Mouse (Mus musculus): ENCODE data around the gene Cnpy2. TPM values are rescaled to one million over a fixed set of nuclear protein-coding genes. Genes with fewer than 3 reads are reported as not detected.
"Not testable (repeated sequence)": the region's sequence is repeated elsewhere in the genome, so short reads cannot be mapped to it uniquely, and the experiment has no call there.

Cnpy2 gene
- total and polyA plus RNA-seq, 3 experiments, result 57.9 to 74.0 (median 60.5) TPM

- TF ChIP-seq GATA1 (IDR thresholded peaks at IDR 0.05; ENCODE audit: borderline replicate concordance, low read length) (no peak), GATA2 (IDR thresholded peaks at IDR 0.05; ENCODE audit: borderline replicate concordance, low read depth, low read length) (no peak)
- no peak for ATAC-seq (ENCODE audit: extremely low read depth, insufficient number of reproducible peaks, low FRiP score, poor library complexity, severe bottlenecking)
- peaks cover 7% of the 10 kb centered on the region for H3K4me1 ChIP-seq (ENCODE audit: insufficient read depth, low read depth, low read length)
- H3K4me3 ChIP-seq (ENCODE audit: low read depth, low read length), result no peak overlapping the region
- H3K27me3 ChIP-seq (ENCODE audit: insufficient read depth, low read length), result no peaks in the 10 kb centered on the region
- H3K9me3 ChIP-seq (replicated peaks), result no peaks in the 10 kb centered on the region
- no peak for DNase-seq (ENCODE audit: low spot score)
- peaks cover 85% of the 10 kb centered on the region for H3K36me3 ChIP-seq (replicated peaks)
Observed at GRCm38 (mm10) chr10:128310177-128310576, 12.1 kb upstream of the Cnpy2 start.

- Histone ChIP-seq H3K27me3 (ENCODE audit: insufficient read depth, low read length) (no peaks in the 10 kb centered on the region), H3K4me1 (ENCODE audit: insufficient read depth, low read depth, low read length) (peaks cover 10% of the 10 kb centered on the region), H3K4me3 (ENCODE audit: low read depth, low read length) (no peak overlapping the region), H3K9me3 (replicated peaks) (no peaks in the 10 kb centered on the region), H3K36me3 (replicated peaks) (peaks cover 86% of the 10 kb centered on the region)
- ATAC-seq (ENCODE audit: extremely low read depth, insufficient number of reproducible peaks, low FRiP score, poor library complexity, severe bottlenecking) (no peak), DNase-seq (ENCODE audit: low spot score) (no peak)
- TF ChIP-seq CTCF (IDR thresholded peaks at IDR 0.05; ENCODE audit: low read depth, low read length), result no peak
- no peak for TF ChIP-seq TAL1 (conservative IDR thresholded peaks at IDR 0.05; ENCODE audit: low read depth, low read length)
- no peak for TF ChIP-seq GATA2 (IDR thresholded peaks at IDR 0.05; ENCODE audit: borderline replicate concordance, low read depth, low read length)
Observed at GRCm38 (mm10) chr10:128310902-128311301, 11.4 kb upstream of the Cnpy2 start.

- no peak overlapping the region for H3K4me3 ChIP-seq (ENCODE audit: low read depth, low read length)
- H3K9me3 ChIP-seq (replicated peaks), result no peaks in the 10 kb centered on the region
- H3K27me3 ChIP-seq (ENCODE audit: insufficient read depth, low read length), result no peaks in the 10 kb centered on the region
- ATAC-seq (ENCODE audit: extremely low read depth, insufficient number of reproducible peaks, low FRiP score, poor library complexity, severe bottlenecking) (peak; percentile 63), DNase-seq (ENCODE audit: low spot score) (no peak)
- H3K4me1 ChIP-seq (ENCODE audit: insufficient read depth, low read depth, low read length), result peaks cover 12% of the 10 kb centered on the region
- H3K36me3 ChIP-seq (replicated peaks), result peaks cover 88% of the 10 kb centered on the region
- TF ChIP-seq POLR2AphosphoS5 (IDR thresholded peaks at IDR 0.05; ENCODE audit: insufficient replicate concordance, low read depth, low read length), result no peak
Observed at GRCm38 (mm10) chr10:128315578-128315977, 6.7 kb upstream of the Cnpy2 start.

- TF ChIP-seq TAL1 (conservative IDR thresholded peaks at IDR 0.05; ENCODE audit: low read depth, low read length), result no peak
- TF ChIP-seq POLR2AphosphoS5 (IDR thresholded peaks at IDR 0.05; ENCODE audit: insufficient replicate concordance, low read depth, low read length), result no peak
- TF ChIP-seq GATA2 (IDR thresholded peaks at IDR 0.05; ENCODE audit: borderline replicate concordance, low read depth, low read length), result no peak
- no peak for TF ChIP-seq GATA1 (IDR thresholded peaks at IDR 0.05; ENCODE audit: borderline replicate concordance, low read length)
- TF ChIP-seq CTCF (IDR thresholded peaks at IDR 0.05; ENCODE audit: low read depth, low read length), result no peak
- Histone ChIP-seq H3K36me3 (replicated peaks) (peaks cover 71% of the 10 kb centered on the region), H3K4me3 (ENCODE audit: low read depth, low read length) (peak overlapping the region; percentile 62), H3K4me1 (ENCODE audit: insufficient read depth, low read depth, low read length) (peaks cover 25% of the 10 kb centered on the region), H3K27me3 (ENCODE audit: insufficient read depth, low read length) (no peaks in the 10 kb centered on the region), H3K9me3 (replicated peaks) (no peaks in the 10 kb centered on the region)
- DNase-seq (ENCODE audit: low spot score), result no peak
- no peak for ATAC-seq (ENCODE audit: extremely low read depth, insufficient number of reproducible peaks, low FRiP score, poor library complexity, severe bottlenecking)
Observed at GRCm38 (mm10) chr10:128321641-128322040, 618 bp upstream of the Cnpy2 start.

- Histone ChIP-seq H3K9me3 (replicated peaks) (no peaks in the 10 kb centered on the region), H3K4me3 (ENCODE audit: low read depth, low read length) (peak overlapping the region; percentile 81), H3K27me3 (ENCODE audit: insufficient read depth, low read length) (no peaks in the 10 kb centered on the region), H3K36me3 (replicated peaks) (peaks cover 72% of the 10 kb centered on the region), H3K4me1 (ENCODE audit: insufficient read depth, low read depth, low read length) (peaks cover 27% of the 10 kb centered on the region)
- ATAC-seq (ENCODE audit: extremely low read depth, insufficient number of reproducible peaks, low FRiP score, poor library complexity, severe bottlenecking) (no peak), DNase-seq (ENCODE audit: low spot score) (no peak)
- TF ChIP-seq GATA1 (IDR thresholded peaks at IDR 0.05; ENCODE audit: borderline replicate concordance, low read length), result no peak
- no peak for TF ChIP-seq CTCF (IDR thresholded peaks at IDR 0.05; ENCODE audit: low read depth, low read length)
- TF ChIP-seq GATA2 (IDR thresholded peaks at IDR 0.05; ENCODE audit: borderline replicate concordance, low read depth, low read length), result no peak
- no peak for TF ChIP-seq TAL1 (conservative IDR thresholded peaks at IDR 0.05; ENCODE audit: low read depth, low read length)
- TF ChIP-seq POLR2AphosphoS5 (IDR thresholded peaks at IDR 0.05; ENCODE audit: insufficient replicate concordance, low read depth, low read length), result no peak
Observed at GRCm38 (mm10) chr10:128323516-128323915, 1.3 kb downstream of the Cnpy2 start.

- no peak for DNase-seq (ENCODE audit: low spot score)
- H3K36me3 ChIP-seq (replicated peaks), result peaks cover 55% of the 10 kb centered on the region
- H3K27me3 ChIP-seq (ENCODE audit: insufficient read depth, low read length), result no peaks in the 10 kb centered on the region
- ATAC-seq (ENCODE audit: extremely low read depth, insufficient number of reproducible peaks, low FRiP score, poor library complexity, severe bottlenecking), result no peak
- H3K4me1 ChIP-seq (ENCODE audit: insufficient read depth, low read depth, low read length), result peaks cover 20% of the 10 kb centered on the region
- TF ChIP-seq GATA2 (IDR thresholded peaks at IDR 0.05; ENCODE audit: borderline replicate concordance, low read depth, low read length) (no peak), GATA1 (IDR thresholded peaks at IDR 0.05; ENCODE audit: borderline replicate concordance, low read length) (no peak), POLR2AphosphoS5 (IDR thresholded peaks at IDR 0.05; ENCODE audit: insufficient replicate concordance, low read depth, low read length) (no peak), CTCF (IDR thresholded peaks at IDR 0.05; ENCODE audit: low read depth, low read length) (no peak), TAL1 (conservative IDR thresholded peaks at IDR 0.05; ENCODE audit: low read depth, low read length) (no peak)
- H3K4me3 ChIP-seq (ENCODE audit: low read depth, low read length), result no peak overlapping the region
- H3K9me3 ChIP-seq (replicated peaks), result no peaks in the 10 kb centered on the region
Observed at GRCm38 (mm10) chr10:128326825-128327224, 4.6 kb downstream of the Cnpy2 start.

GRCm38 (mm10) chr10:128327610-128328009, 5.4 kb downstream of the Cnpy2 start:
- Histone ChIP-seq H3K4me1 (ENCODE audit: insufficient read depth, low read depth, low read length) (peaks cover 19% of the 10 kb centered on the region), H3K4me3 (ENCODE audit: low read depth, low read length) (no peak overlapping the region), H3K36me3 (replicated peaks) (peaks cover 55% of the 10 kb centered on the region), H3K27me3 (ENCODE audit: insufficient read depth, low read length) (no peaks in the 10 kb centered on the region), H3K9me3 (replicated peaks) (no peaks in the 10 kb centered on the region)
- DNase-seq (ENCODE audit: low spot score) (no peak), ATAC-seq (ENCODE audit: extremely low read depth, insufficient number of reproducible peaks, low FRiP score, poor library complexity, severe bottlenecking) (no peak)
- TF ChIP-seq CTCF (IDR thresholded peaks at IDR 0.05; ENCODE audit: low read depth, low read length) (no peak), GATA2 (IDR thresholded peaks at IDR 0.05; ENCODE audit: borderline replicate concordance, low read depth, low read length) (no peak), GATA1 (IDR thresholded peaks at IDR 0.05; ENCODE audit: borderline replicate concordance, low read length) (no peak), TAL1 (conservative IDR thresholded peaks at IDR 0.05; ENCODE audit: low read depth, low read length) (no peak), POLR2AphosphoS5 (IDR thresholded peaks at IDR 0.05; ENCODE audit: insufficient replicate concordance, low read depth, low read length) (no peak)

- not testable (repeated sequence) for H3K4me3 ChIP-seq (ENCODE audit: low read depth, low read length); H3K9me3 ChIP-seq (replicated peaks); DNase-seq (ENCODE audit: low spot score); ATAC-seq (ENCODE audit: extremely low read depth, insufficient number of reproducible peaks, low FRiP score, poor library complexity, severe bottlenecking); H3K27me3 ChIP-seq (ENCODE audit: insufficient read depth, low read length)
- Histone ChIP-seq H3K36me3 (replicated peaks) (peaks cover 20% of the 10 kb centered on the region), H3K4me1 (ENCODE audit: insufficient read depth, low read depth, low read length) (peaks cover 35% of the 10 kb centered on the region)
Observed at GRCm38 (mm10) chr10:128332358-128333249, 10.3 kb downstream of the Cnpy2 start.

Data from G1E (cell line).